Mouse (Mus musculus) heart, postnatal 0 days (tissue): ENCODE results near the gene Tsr1.

Source experiments
- CTCF ChIP-seq: IDR thresholded peaks from 2 replicates; pipeline ENCODE4 v1.5.1; 2016; ENCODE audit warnings: antibody characterized with exemption, control low read depth, low read depth
- EP300 ChIP-seq: IDR thresholded peaks from 2 replicates; pipeline ENCODE4 v1.6.1; 2016; ENCODE audit warnings: antibody characterized with exemption, low read depth

- TF ChIP-seq CTCF (no peak), EP300 (no peak)
Measured at GRCm38 (mm10) chr11:74850998-74851661, 46.7 kb upstream of the Tsr1 start.
